ENCODE assay signal across 9 mouse cellular contexts in genomic region chr12:86556796-86557517, GRCm38 (mm10).
DNase-seq lines count a peak whose midpoint lies in the region; ATAC-seq and TF ChIP-seq lines count a peak whose summit lies in the region.
"Had no signal": no experiment of that assay in that cellular context is flagged by ENCODE, and none has a peak within 500 bp of the region (broad histone marks: within the 10 kb centered on the region; RNA-seq: fewer than 3 reads in every experiment).

No protein-coding gene starts in this region.

- H3K4me2 ChIP-seq in forebrain, embryonic 13.5 days: no peak overlapping the region; the same call in 1 of the 2 replicates
- no peak overlapping the region for H3K4me2 ChIP-seq in forebrain, postnatal 0 days (ENCODE audit: low read depth)
- H3K4me2 ChIP-seq in midbrain, embryonic 12.5 days (replicated peaks): no peak overlapping the region
- no peak overlapping the region for H3K4me2 ChIP-seq in midbrain, embryonic 15.5 days

- peak; percentile 27; the same call in 1 of the 2 replicates for ATAC-seq in forebrain, embryonic 13.5 days
- no peak for ATAC-seq in forebrain, postnatal 0 days
- ATAC-seq in midbrain, embryonic 12.5 days (ENCODE audit: low FRiP score, low read depth): peak; percentile 47; the same call in 1 of the 2 replicates
- ATAC-seq in midbrain, embryonic 15.5 days (replicated peaks): no peak

- H3K36me3 ChIP-seq in forebrain, embryonic 13.5 days (ENCODE audit: poor library complexity, severe bottlenecking): no peaks in the 10 kb centered on the region
- H3K36me3 ChIP-seq in forebrain, postnatal 0 days (ENCODE audit: insufficient read depth): no peaks in the 10 kb centered on the region
- H3K36me3 ChIP-seq in midbrain, embryonic 12.5 days: no peaks in the 10 kb centered on the region
- no peaks in the 10 kb centered on the region for H3K36me3 ChIP-seq in midbrain, embryonic 15.5 days (replicated peaks)
- H3K36me3 ChIP-seq: G1E had no signal

- H3K27ac ChIP-seq in forebrain, embryonic 13.5 days: no peak overlapping the region
- H3K27ac ChIP-seq in forebrain, postnatal 0 days (ENCODE audit: low read depth, low read length): no peak overlapping the region
- H3K27ac ChIP-seq in midbrain, embryonic 12.5 days (replicated peaks): no peak overlapping the region
- no peak overlapping the region for H3K27ac ChIP-seq in midbrain, embryonic 15.5 days

- peaks cover 9% of the 10 kb centered on the region for H3K4me1 ChIP-seq in forebrain, embryonic 13.5 days
- H3K4me1 ChIP-seq in forebrain, postnatal 0 days (ENCODE audit: insufficient read depth): no peaks in the 10 kb centered on the region
- peaks cover 9% of the 10 kb centered on the region for H3K4me1 ChIP-seq in midbrain, embryonic 12.5 days
- H3K4me1 ChIP-seq in midbrain, embryonic 15.5 days: no peaks in the 10 kb centered on the region

- H3K9me3 ChIP-seq in forebrain, embryonic 13.5 days (replicated peaks): no peaks in the 10 kb centered on the region
- H3K9me3 ChIP-seq in forebrain, postnatal 0 days (ENCODE audit: low read length): no peaks in the 10 kb centered on the region
- no peaks in the 10 kb centered on the region for H3K9me3 ChIP-seq in midbrain, embryonic 12.5 days
- no peaks in the 10 kb centered on the region for H3K9me3 ChIP-seq in midbrain, embryonic 15.5 days
- H3K9me3 ChIP-seq: G1E had no signal

- no peak overlapping the region for H3K4me3 ChIP-seq in forebrain, embryonic 13.5 days
- H3K4me3 ChIP-seq in forebrain, postnatal 0 days (ENCODE audit: low read depth, low read length): no peak overlapping the region
- no peak overlapping the region for H3K4me3 ChIP-seq in midbrain, embryonic 12.5 days
- no peak overlapping the region for H3K4me3 ChIP-seq in midbrain, embryonic 15.5 days

- no peak overlapping the region for H3K9ac ChIP-seq in forebrain, embryonic 13.5 days
- no peak overlapping the region for H3K9ac ChIP-seq in forebrain, postnatal 0 days
- H3K9ac ChIP-seq in midbrain, embryonic 12.5 days (replicated peaks): no peak overlapping the region
- H3K9ac ChIP-seq in midbrain, embryonic 15.5 days: no peak overlapping the region

- DNase-seq in forebrain, postnatal 0 days: no peak
- DNase-seq in heart, adult 8-10 months (ENCODE audit: low spot score): peak; percentile 8
- peak; percentile 3 for DNase-seq in yolk sac, embryonic 10.5 days (ENCODE audit: low spot score)
- DNase-seq in Muller cell, postnatal 12 days (ENCODE audit: inconsistent ontology term): no peak
- no peak for DNase-seq in frontal cortex, postnatal 25 days (ENCODE audit: low spot score in 2 of 2)

- 47% methylated on average over 10 of the region's 10 CpGs for WGBS in forebrain, embryonic 13.5 days
- 43% methylated on average over 10 of the region's 10 CpGs for WGBS in forebrain, postnatal 0 days
- WGBS in midbrain, embryonic 12.5 days: 47% methylated on average over 10 of the region's 10 CpGs
- 45% methylated on average over 10 of the region's 10 CpGs for WGBS in midbrain, embryonic 15.5 days

- 0 out of 2 replicates have a peak, but pooled peaks cover 3% of the 10 kb centered on the region for H3K27me3 ChIP-seq in forebrain, embryonic 13.5 days
- H3K27me3 ChIP-seq in forebrain, postnatal 0 days (ENCODE audit: insufficient read depth, low read length): no peaks in the 10 kb centered on the region
- H3K27me3 ChIP-seq in midbrain, embryonic 12.5 days: no peaks in the 10 kb centered on the region
- no peaks in the 10 kb centered on the region; the same call in 1 of the 2 replicates for H3K27me3 ChIP-seq in midbrain, embryonic 15.5 days (replicated peaks)

- no peak for TF ChIP-seq CTCF in forebrain, postnatal 0 days (IDR thresholded peaks at IDR 0.05; ENCODE audit: low read depth)

Comparison
In these comparisons a context has a peak if more than half of its experiments do, and no peak if none do; other contexts are left out.
1. ATAC-seq: peak in forebrain, embryonic 13.5 days (single experiment) and midbrain, embryonic 12.5 days (single experiment); none in forebrain, postnatal 0 days (single experiment) and midbrain, embryonic 15.5 days (single experiment).
2. DNase-seq: peak in heart, adult 8-10 months (single experiment) and yolk sac, embryonic 10.5 days (single experiment); none in forebrain, postnatal 0 days (single experiment), Muller cell, postnatal 12 days (single experiment) and frontal cortex, postnatal 25 days (0 of 2).